Mouse (Mus musculus) B cell, adult 67 days (primary cell): Measurements from ENCODE around the gene Tsen54. TPM values are rescaled to one million over a fixed set of nuclear protein-coding genes. Genes with fewer than 3 reads are reported as not detected.

Source experiments
- total RNA-seq, 2 experiments: library from RNA; stranded (reverse); gene quantifications; 4 replicates each; pipeline ENCODE4 v1.2.4; 2023

Gene Tsen54
- total RNA-seq, result 10 to 100 TPM; 32.6 to 36.5 TPM

DNA sequence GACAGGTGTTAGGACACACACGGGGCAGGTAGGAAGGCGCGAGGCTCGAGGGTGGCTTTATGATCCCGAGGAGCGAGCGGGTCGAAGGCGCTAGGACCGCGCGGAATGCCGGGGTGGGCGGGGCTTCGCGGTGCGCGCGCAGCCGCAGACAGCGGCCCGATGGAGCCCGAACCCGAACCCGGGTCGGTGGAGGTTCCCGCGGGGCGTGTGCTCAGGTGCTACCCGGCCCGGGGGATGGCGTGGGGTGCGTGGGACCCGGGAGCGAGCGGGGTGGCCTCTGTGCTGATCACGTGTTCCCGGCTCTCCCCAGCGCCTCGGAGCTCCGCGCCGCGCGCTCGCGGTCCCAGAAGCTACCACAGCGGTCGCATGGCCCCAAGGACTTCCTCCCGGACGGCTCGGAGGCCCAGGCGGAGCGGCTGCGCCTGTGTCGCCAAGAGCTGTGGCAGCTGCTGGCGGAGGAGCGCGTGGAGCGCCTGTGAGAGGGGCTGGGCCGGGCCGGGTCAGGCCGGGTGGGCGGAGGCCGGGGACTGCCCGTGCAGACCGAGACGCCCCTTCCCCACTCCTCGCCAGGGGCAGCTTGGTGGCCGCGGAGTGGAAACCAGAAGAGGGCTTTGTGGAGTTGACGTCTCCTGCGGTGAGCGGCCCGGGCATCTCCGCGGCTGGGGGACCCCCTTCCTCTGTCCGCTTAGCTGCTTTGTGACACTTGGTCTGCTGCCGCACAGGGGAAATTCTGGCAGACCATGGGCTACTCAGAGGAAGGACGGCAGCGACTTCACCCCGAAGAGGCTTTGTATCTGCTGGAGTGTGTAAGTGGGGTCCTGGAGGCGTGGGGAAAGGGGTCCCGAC is at the start of gene Tsen54:
Gene Tsen54 (plus strand): TSS at position 120 of the 846 bp plus-strand sequence.

DNA sequence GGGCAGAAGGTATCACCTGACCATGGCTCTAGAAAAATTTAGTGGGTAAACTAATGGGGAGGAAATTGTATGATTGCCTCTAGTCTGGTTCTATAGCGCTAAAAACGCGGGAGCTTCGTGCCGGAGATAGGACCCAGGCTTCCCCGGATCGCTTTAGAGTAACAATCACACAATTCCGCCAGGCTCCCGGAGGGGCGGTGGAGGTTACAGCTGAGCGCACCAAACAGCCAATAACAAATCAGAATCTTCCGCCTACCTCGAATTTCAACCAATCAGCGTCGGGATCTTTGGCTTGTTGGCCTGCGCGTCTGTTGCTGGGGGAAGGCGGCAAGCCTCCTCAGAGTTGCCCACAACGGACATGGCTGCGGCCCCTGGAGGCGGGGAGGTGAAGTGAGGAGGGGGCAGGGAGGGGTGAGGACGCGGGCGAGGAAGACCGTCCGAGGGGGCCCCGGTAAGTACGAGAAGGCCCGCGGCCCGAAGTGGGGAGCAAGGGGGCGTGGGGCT is 49.4 kb upstream of the Tsen54 start, which contains the start of gene Tmem94:
Gene Tmem94 (plus strand): TSS at position 331 of the 504 bp plus-strand sequence.

DNA sequence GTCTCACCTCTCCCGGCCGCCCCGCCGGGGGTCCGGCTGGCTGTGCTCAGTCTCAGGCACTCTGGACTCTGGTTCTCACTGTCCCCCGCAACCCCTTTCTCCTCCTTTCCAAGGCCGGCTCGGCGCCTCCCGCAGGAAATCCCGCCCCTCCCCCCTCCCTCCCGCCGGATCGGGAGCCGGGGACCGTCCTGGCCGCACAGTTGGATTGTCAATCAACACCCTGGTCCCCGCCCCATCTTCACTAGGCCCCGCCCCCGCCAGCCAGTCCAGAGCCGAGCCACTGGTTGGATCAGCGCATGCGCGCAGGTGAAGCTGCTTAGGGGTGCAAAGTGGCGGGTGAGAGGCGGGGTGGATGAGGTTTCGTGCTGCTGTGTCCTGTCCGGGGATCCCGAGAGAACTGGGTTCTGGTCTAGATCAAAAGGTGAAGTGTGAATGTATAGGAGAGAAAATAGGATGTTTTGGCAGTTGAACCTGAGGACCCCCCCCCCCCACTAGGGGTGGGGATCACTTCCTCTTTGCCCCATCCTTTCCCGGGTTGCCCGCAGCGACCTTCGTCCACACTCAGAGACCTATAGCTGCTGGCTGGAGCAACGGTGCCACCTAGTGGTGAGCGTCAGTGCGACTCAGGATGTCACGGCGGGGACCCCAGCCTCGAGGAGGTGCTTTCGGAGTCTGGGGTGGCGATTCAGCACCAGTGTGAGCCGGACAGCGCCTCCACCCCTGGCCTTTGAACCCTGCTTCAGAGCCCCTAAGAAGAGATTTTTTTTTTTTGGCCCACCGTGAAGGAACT is 822 bp upstream of the Tsen54 start, which contains the start of gene Caskin2:
Gene Caskin2 (minus strand): TSS at position 133 of the 790 bp plus-strand sequence.

DNA sequence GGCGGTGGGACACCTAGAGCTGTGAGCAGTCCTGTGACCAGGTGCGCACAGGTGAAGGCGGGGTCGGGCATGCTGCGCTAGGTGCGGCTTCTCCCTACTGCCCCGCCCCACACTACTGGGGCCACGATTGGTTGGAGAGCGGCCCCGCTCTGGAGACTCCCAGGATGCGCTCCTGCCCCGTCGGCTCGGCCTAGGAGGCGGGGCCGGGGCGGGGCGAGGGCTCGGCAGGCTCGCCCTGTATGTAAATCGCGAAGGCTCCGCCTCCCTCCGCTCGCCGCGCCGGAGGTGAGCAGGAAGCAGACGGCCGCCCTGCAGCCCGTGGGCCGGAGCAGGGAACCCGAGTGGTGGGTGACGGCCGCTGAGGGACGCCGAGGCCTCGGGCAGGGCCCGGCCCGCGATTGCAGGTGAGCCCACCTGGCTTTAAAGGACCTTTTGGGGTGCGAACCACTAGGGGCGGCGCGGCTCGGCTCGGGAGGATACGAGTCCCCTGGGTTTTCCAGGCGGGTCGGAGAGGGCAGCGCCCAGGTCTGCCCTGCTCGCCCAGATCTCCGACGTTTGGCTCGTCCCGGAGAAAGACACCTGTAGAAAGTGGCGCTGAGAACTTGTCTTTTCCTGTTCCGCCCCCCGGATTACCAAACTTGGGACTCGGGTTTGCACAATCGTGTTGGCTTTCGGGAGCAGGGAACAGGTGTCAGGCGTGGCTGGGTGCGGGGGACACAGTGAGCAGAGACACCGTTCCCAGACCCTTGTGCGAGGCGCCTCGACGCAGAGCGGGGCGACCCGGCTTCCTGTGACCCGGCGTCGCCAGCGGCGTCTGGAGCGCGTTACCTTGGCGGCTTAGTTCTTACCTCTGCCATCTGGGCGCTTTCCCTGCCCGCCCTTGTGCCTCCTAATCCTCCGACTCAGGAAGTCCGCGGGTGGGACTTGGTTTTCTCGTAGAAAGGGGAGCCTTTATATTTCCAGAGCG is 9.5 kb downstream of the Tsen54 start, which contains the start of gene Llgl2:
Gene Llgl2 (plus strand): TSS at position 276 of the 967 bp plus-strand sequence.

DNA sequence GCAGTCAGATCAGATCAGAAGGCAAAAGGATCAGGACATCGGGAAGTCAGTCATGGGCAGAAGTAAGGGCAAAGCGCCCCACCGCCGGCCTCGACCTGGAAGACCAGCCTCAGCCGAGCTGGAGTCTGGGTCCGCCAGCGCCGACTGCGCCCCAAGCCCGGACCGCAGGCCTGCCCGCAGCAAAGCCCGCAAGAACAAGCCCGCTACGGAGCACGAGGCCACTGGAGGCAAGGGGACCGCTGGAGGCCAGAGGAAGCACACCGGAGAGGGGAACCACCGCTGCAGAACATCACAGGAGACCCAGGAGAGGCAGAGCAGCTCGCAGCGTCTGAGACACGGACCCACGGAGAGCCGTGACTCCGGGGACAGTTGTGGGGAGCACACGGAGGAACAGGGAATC is 43.8 kb downstream of the Tsen54 start, which contains the start of gene Myo15b:
Gene Myo15b (plus strand): TSS at position 53 of the 400 bp plus-strand sequence.

Other genes with a start within 250 kb of the Tsen54 start
- gene Mrps7, start 210.8 kb upstream of the Tsen54 start, total RNA-seq, result 10 to 100 TPM; 37.1 to 38.6 TPM
- 100 to 1,000 TPM; 103 to 115 TPM for gene Gga3, start 210.7 kb upstream of the Tsen54 start, total RNA-seq
- gene Mif4gd, start 201.8 kb upstream of the Tsen54 start, total RNA-seq, result 100 to 1,000 TPM; 267 to 291 TPM
- gene Slc25a19, start 186.4 kb upstream of the Tsen54 start, total RNA-seq, result 100 to 1,000 TPM; 105 to 108 TPM
- 100 to 1,000 TPM; 340 to 343 TPM for gene Grb2, start 106.1 kb upstream of the Tsen54 start, total RNA-seq
- gene Tmem94, start 49.3 kb upstream of the Tsen54 start, total RNA-seq, result 10 to 100 TPM; 52.9 to 61.8 TPM
- 1 to 10 TPM; 5.3 to 5.8 TPM for gene Caskin2, start 1.1 kb upstream of the Tsen54 start, total RNA-seq
- gene Llgl2, start 9.3 kb downstream of the Tsen54 start, total RNA-seq, result 10 to 100 TPM; 29.6 to 31.4 TPM
- under 1 TPM; 0.18 to 0.67 TPM for gene Myo15b, start 43.7 kb downstream of the Tsen54 start, total RNA-seq
- not detected for gene Smim5, start 85.2 kb downstream of the Tsen54 start, total RNA-seq
- not detected for gene Smim6, start 97.3 kb downstream of the Tsen54 start, total RNA-seq
- 10 to 100 TPM; 48.3 to 55.7 TPM for gene Sap30bp, start 118.6 kb downstream of the Tsen54 start, total RNA-seq
- 10 to 100 TPM; 65.2 to 73.1 TPM for gene Recql5, start 118.8 kb downstream of the Tsen54 start, total RNA-seq
- gene Itgb4, start 160.0 kb downstream of the Tsen54 start, total RNA-seq, result under 1 TPM; 0.20 to 0.56 TPM
- 10 to 100 TPM; 17.7 to 21.5 TPM for gene Galk1, start 198.0 kb downstream of the Tsen54 start, total RNA-seq
- 1,000 to 10,000 TPM; 2,967 to 3,463 TPM for gene H3f3b, start 213.2 kb downstream of the Tsen54 start, total RNA-seq
- 10 to 100 TPM; 69.9 to 84.3 TPM for gene Unk, start 215.6 kb downstream of the Tsen54 start, total RNA-seq